Mouse (Mus musculus) hindlimb bud, embryonic 11.5 days (tissue): Measurements from ENCODE around the gene Apoc2.
A peak's percentile ranks its signal among the peaks of the same experiment; 100 is the strongest.

Experiments
- DNase-seq: peaks from one replicate; pipeline ENCODE4 v3.0.0-alpha.2; 2012; ENCODE audit warnings: low read depth, low spot score; ENCODE audit errors: extremely low spot score

Apoc2 gene

GRCm38 (mm10) chr7:19632275-19632674 lies 45.5 kb downstream of the Apoc2 start:
- DNase-seq: no peak

DNA sequence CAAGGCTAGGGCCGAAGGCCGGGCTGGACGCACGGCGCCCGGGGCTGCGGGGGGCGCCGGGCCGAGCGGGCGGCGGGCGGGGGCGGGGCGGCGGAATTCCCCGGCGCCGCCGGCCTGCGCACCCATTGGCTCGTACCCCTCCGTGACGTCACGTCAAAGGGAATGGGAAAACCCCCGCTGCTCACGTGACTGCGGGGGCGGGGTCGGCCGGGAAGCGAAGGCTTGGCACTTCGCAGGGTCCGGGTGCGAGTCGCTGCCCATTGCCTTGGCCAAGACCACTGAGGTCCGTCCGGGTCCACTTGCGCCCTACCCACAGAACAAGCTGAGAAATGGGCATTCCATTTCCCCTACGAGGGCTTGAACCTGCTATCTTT lies 48.4 kb downstream of the Apoc2 start, which contains the start of gene Relb:
Gene Relb, minus strand, starts transcription at position 78 of the 374 bp plus-strand sequence.
- DNase-seq: peak; percentile 35

- DNase-seq: peak; percentile 71
These were observed 49.0 kb downstream of the Apoc2 start for GRCm38 (mm10) chr7:19628536-19629360.

DNA sequence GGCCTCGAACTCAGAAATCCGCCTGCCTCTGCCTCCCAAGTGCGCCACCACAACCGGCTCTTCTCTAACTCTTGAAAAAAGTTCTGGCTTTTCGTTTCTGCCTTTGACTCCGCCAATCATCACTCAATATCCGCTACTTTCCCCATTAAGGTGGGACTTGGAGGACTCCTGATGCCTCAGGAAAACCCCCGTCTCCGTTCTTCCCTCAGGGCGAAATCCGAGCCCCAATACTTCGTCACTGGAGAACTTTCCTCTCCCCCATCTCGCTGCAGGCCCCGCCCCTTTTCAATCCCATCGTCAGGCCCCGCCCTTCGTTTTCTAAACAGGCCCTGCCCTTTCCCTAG lies 49.6 kb downstream of the Apoc2 start:
- DNase-seq: no peak

DNA sequence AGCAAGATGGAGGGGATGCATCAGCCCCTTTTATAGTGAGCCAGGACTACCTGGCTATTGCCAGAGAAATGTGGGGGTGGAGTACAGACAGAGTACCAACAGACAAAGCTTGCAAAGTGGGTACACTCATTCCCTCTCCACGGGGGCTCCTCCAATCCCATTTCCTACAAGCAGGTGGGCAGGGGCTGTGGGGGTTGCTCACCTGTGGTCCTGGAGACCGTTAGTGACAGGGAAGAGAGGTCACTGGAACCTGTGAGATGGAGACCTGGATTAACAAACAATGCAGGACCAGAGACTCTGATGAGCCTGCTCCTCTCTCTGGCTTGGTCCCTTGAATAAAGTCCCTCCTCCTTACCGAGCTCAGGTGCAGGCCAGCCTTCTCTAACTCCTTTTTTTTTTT lies 50.0 kb downstream of the Apoc2 start:
- DNase-seq: no peak

DNA sequence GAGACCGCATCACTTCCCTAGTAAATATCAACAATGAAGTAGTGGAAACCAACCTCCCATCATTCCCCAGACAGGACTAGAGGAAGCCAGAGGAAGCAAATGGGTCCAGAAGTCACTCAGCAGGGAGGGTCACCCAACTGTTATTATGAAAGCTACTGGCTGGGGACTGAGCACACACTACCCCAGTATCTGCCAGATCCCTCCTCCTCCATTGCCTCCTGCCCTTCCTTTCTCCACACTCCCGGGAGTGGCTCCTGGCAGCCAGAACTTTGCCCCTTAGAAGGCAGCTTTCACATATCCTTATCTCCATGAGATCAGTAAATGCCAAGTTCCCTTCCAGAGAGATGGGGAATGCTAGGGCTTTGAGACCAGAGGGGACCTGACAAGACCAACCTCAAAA lies 54.3 kb downstream of the Apoc2 start:
- DNase-seq: no peak

DNA sequence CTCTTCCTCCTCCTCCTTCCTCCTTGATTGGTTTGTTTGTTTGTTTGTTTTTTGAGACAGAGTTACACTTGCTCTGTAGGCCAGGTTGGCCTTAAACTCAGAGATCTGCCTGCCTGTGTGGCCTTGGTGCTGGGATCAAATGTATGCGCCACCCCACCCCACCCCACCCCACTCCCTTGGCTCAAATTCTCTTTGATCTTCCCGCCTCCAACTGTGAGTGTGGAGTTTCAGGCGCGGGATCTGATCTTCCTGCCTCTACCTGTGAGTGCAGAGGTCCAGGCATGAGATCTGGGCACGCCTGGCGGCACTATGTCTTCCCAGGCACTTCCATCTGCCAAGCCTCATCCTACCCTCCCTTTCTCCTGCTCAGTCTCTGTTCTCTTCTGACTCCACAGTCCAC lies 55.5 kb downstream of the Apoc2 start:
- DNase-seq: no peak
